ENCODE assay signal across 10 mouse cellular contexts in genomic region chr16:31493550-31493965, GRCm38 (mm10).
DNase-seq lines count a peak whose midpoint lies in the region; ATAC-seq lines count a peak whose summit lies in the region.
"Had no signal": no experiment of that assay in that cellular context is flagged by ENCODE, and none has a peak within 500 bp of the region (broad histone marks: within the 10 kb centered on the region; RNA-seq: fewer than 3 reads in every experiment).

No protein-coding gene starts in this region.

- no peak overlapping the region for H3K4me3 ChIP-seq in forebrain, embryonic 16.5 days (replicated peaks; ENCODE audit: low read length)
- no peak overlapping the region for H3K4me3 ChIP-seq in stomach, embryonic 15.5 days (replicated peaks)

- peak overlapping the region; percentile 30 for H3K27ac ChIP-seq in forebrain, embryonic 16.5 days (ENCODE audit: low read length)
- peak overlapping the region; percentile 69; the same call in 1 of the 2 replicates for H3K27ac ChIP-seq in stomach, embryonic 15.5 days

- H3K36me3 ChIP-seq in forebrain, embryonic 16.5 days (ENCODE audit: control insufficient read depth, insufficient read depth), result no peaks in the 10 kb centered on the region
- H3K36me3 ChIP-seq in stomach, embryonic 15.5 days, result no peaks in the 10 kb centered on the region

- no peak for ATAC-seq in forebrain, embryonic 16.5 days
- ATAC-seq in stomach, embryonic 15.5 days (ENCODE audit: insufficient read depth, low FRiP score, low read depth), result no peak

- no peak overlapping the region for H3K4me2 ChIP-seq in forebrain, embryonic 16.5 days (ENCODE audit: low read length)
- H3K4me2 ChIP-seq in stomach, embryonic 15.5 days, result peak overlapping the region; percentile 27

- WGBS in forebrain, embryonic 16.5 days, result 34% methylated on average over 6 of the region's 6 CpGs
- WGBS in stomach, embryonic 15.5 days, result 40% methylated on average over 6 of the region's 6 CpGs

- no peaks in the 10 kb centered on the region for H3K9me3 ChIP-seq in forebrain, embryonic 16.5 days (ENCODE audit: control insufficient read depth, low read length)
- H3K9me3 ChIP-seq in stomach, embryonic 15.5 days, result no peaks in the 10 kb centered on the region

- H3K27me3 ChIP-seq in forebrain, embryonic 16.5 days (replicated peaks; ENCODE audit: control insufficient read depth, insufficient read depth, low read length), result no peaks in the 10 kb centered on the region
- H3K27me3 ChIP-seq in stomach, embryonic 15.5 days (replicated peaks), result no peaks in the 10 kb centered on the region

- peaks cover 26% of the 10 kb centered on the region for H3K4me1 ChIP-seq in forebrain, embryonic 16.5 days (replicated peaks; ENCODE audit: control insufficient read depth, insufficient read depth, low read length)
- peaks cover 21% of the 10 kb centered on the region for H3K4me1 ChIP-seq in stomach, embryonic 15.5 days

- DNase-seq in cerebellum, adult 9-11 months, result peak; percentile 54
- no peak for DNase-seq in cerebellum, adult 11 months
- peak; percentile 18 for DNase-seq in lung, postnatal 10 days
- no peak for DNase-seq in lung, adult 18-20 months
- DNase-seq in left cerebral cortex, adult 11 months (ENCODE audit: low spot score), result no peak
- DNase-seq in heart, adult 9 months (ENCODE audit: low spot score in 2 of 2), result no peak
- DNase-seq: B cell, adult 2 months; right cerebral cortex, postnatal 4 days had no signal

- H3K9ac ChIP-seq in forebrain, embryonic 16.5 days (replicated peaks; ENCODE audit: low read depth, low read length), result no peak overlapping the region
- no peak overlapping the region for H3K9ac ChIP-seq in stomach, embryonic 15.5 days

Comparison
In these comparisons a context has a peak if more than half of its experiments do, and no peak if none do; other contexts are left out.
1. DNase-seq: peak in cerebellum, adult 9-11 months (single experiment) and lung, postnatal 10 days (single experiment); none in cerebellum, adult 11 months (single experiment), lung, adult 18-20 months (0 of 2), left cerebral cortex, adult 11 months (single experiment) and heart, adult 9 months (0 of 2).